Mouse (Mus musculus) CD4-positive, CD25-positive, alpha-beta regulatory T cell, adult 2 months (primary cell): ENCODE measurements around the gene Gas6.
A peak's percentile ranks its signal among the peaks of the same experiment; 100 is the strongest.

ENCODE experiments used
- DNase-seq: peaks from one replicate; pipeline ENCODE4 v3.0.0-alpha.2; 2012; ENCODE audit warnings: low read depth, low spot score

Gene Gas6

GRCm38 (mm10) chr8:13493858-13494631 is at the start of gene Gas6:
Gene Gas6, minus strand, starts transcription at chr8:13494490.
- DNase-seq = peak; percentile 37

GRCm38 (mm10) chr8:13541526-13541925 is 47.2 kb upstream of the Gas6 start:
- DNase-seq = no peak

GRCm38 (mm10) chr8:13540122-13540521 is 45.8 kb upstream of the Gas6 start:
- no peak for DNase-seq

- no peak for DNase-seq
Measured at GRCm38 (mm10) chr8:13538821-13539220, 44.5 kb upstream of the Gas6 start.

GRCm38 (mm10) chr8:13537102-13537501 is 42.8 kb upstream of the Gas6 start:
- no peak for DNase-seq

GRCm38 (mm10) chr8:13533123-13533522 is 38.8 kb upstream of the Gas6 start:
- no peak for DNase-seq

- no peak for DNase-seq
Measured at GRCm38 (mm10) chr8:13531602-13532171, 37.4 kb upstream of the Gas6 start.

- DNase-seq = no peak
Measured at GRCm38 (mm10) chr8:13530941-13531340, 36.7 kb upstream of the Gas6 start.

GRCm38 (mm10) chr8:13530401-13530800 is 36.1 kb upstream of the Gas6 start:
- DNase-seq = no peak

- no peak for DNase-seq
Measured at GRCm38 (mm10) chr8:13529891-13530316, 35.6 kb upstream of the Gas6 start.

- DNase-seq = no peak
Measured at GRCm38 (mm10) chr8:13529011-13529840, 34.9 kb upstream of the Gas6 start.

GRCm38 (mm10) chr8:13521392-13521791 is 27.1 kb upstream of the Gas6 start:
- DNase-seq = no peak

GRCm38 (mm10) chr8:13520349-13520748 is 26.1 kb upstream of the Gas6 start:
- no peak for DNase-seq

GRCm38 (mm10) chr8:13519503-13519902 is 25.2 kb upstream of the Gas6 start:
- no peak for DNase-seq

- DNase-seq = no peak
Measured at GRCm38 (mm10) chr8:13517284-13517781, 23.0 kb upstream of the Gas6 start.

- DNase-seq = no peak
Measured at GRCm38 (mm10) chr8:13516728-13517127, 22.4 kb upstream of the Gas6 start.

- no peak for DNase-seq
Measured at GRCm38 (mm10) chr8:13516011-13516442, 21.7 kb upstream of the Gas6 start.

GRCm38 (mm10) chr8:13513556-13514370 is 19.5 kb upstream of the Gas6 start:
- DNase-seq = no peak

- DNase-seq = no peak
Measured at GRCm38 (mm10) chr8:13512677-13513076, 18.4 kb upstream of the Gas6 start.

GRCm38 (mm10) chr8:13512016-13512415 is 17.7 kb upstream of the Gas6 start:
- no peak for DNase-seq

GRCm38 (mm10) chr8:13507284-13507937 is 13.1 kb upstream of the Gas6 start:
- DNase-seq = no peak
